Mouse (Mus musculus): ENCODE measurements around the gene Spic.

The Spic gene

DNA sequence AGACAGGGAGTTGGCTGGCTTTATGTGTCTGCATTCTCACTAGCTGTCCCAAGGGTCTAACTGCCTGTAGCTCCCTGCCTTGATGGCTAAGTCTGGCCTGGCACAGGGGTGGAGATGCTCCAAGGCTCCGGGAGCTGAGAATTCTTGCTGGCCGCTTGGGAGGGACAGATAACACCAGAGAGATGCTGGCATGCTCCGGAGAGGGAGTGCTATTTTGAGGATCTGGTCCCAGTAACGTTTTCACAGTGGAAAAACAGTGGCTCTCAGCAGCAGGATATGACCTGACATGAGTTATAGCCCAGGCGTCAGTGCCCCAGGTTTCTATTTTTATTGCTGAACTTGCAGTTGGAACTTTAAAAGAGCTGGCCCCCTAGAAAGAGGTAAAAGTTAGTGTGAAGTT, 39.4 kb downstream of the Spic start:
- DNase-seq (ENCODE audit: low read depth), result no peak

DNA sequence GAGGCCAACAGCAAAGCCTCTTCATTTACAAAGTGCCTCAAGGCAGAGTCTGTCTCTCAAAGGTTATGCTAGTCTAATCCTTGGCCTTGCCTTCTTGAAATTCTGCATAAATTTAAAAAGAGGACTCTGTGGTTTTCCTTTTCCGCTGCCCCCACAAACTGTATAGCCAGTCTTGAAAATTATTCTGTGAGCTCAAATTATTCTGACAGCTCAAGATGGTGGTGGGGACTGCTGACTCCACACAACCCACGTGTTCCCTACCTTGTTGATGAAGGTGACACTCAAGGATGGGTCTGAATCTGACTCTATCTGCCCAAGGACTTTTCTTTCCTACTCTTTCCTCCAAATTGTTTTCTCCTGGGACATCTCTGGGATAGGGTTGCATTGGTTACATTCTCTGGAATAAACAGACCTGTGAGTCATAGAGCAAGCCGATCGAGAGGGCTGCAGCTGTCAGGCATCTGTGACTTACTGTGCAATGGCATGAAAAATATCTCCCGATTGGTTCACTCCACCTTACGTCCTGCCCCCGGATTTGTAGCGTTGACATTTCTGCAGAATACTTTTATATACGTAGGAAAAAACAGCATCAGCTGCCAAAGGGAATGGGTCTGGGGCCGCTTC, 53.4 kb downstream of the Spic start:
- no peak for DNase-seq (ENCODE audit: low read depth)

DNA sequence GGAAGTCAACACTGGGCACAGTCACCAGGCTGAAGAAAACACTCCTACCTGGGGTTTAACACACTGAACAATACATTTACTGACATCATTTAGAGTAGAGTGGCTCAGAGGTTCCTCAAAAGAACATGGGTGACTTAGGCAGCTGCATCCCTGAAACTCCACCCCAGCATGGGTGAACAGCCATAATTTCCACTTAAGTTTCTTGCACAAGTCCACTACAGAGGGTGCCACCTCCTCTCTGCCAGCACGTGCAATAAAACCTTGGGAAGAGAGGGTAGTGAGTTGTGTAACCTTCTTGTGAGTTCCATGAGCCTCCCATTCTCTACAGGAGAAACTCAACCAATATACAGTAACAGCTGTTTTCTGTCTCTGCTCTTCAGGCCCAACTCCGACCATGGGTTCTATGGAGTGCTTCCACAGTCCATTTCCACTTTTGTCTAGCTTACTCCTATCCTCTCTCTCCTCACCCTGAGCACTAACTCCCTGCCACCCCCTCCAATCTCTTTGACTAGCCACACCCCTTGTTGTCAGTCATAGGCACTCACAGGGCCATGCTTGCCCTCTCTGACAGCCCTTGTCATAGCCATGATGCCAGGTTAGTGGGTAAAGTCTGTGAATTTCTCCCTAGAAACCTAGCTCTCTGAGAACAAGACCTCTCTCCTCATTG, 54.0 kb downstream of the Spic start:
- DNase-seq (ENCODE audit: low read depth), result no peak

DNA sequence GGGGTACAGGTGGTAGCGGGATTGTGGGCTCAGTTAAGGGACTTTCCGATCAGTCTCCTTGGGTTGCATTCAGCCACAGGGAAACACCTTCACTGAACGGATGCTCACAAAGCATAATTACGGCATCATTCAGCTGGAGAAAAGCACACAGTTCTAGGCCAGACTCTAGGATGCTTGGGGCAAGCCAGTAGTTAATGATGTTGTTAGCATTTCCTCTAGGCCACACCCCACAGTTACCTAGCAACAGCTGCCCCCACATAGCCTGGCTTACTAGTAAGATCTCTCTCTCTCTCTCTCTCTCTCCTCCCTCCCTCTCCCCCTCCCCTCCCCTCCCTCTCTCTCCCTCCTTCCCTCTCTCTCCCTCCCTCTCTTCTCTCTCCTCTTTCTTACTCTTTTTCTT, 57.8 kb downstream of the Spic start:
- DNase-seq (ENCODE audit: low read depth), result no peak

DNA sequence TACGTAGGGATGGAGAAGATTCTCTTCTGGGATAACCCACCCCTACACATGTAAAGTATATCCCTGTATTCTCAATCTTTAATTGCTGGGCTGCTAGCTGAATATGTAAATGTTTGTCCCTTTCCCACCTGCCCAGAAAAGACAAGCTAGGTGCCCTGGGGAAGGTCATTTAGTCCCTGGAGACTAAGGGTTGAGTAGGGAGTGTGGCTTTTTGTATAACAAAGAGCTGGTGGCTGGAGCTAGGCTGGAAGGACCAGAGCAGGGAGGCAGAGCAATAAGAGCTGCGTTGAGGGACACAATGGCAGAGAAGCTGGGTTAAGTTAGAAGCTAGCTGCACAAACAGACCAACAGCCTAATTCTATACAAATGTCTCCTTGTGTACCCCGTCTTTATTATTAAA, 58.6 kb downstream of the Spic start:
- no peak for DNase-seq (ENCODE audit: low read depth)

Data from c-Kit-positive CD71-negative TER-119-negative erythroid progenitor cells, embryonic 14.5 days (primary cell).